Mouse (Mus musculus) C2C12 (cell line): ENCODE results near the gene Gm6588. TPM values are rescaled to one million over a fixed set of nuclear protein-coding genes. Genes with fewer than 3 reads are reported as not detected.

Experiments used
- H3K27me3 ChIP-seq: one replicate; pipeline ENCODE4 v1.6.1; 2011; ENCODE audit not compliant: control insufficient read depth, insufficient read depth, insufficient read length
- H3K36me3 ChIP-seq: one replicate; pipeline ENCODE4 v1.6.1; 2011; ENCODE audit not compliant: control insufficient read depth, insufficient read depth
- H3K4me3 ChIP-seq: one replicate; pipeline ENCODE4 v1.5.1; 2011; ENCODE audit warnings: mild to moderate bottlenecking, control low read depth; ENCODE audit not compliant: poor library complexity, insufficient read depth, severe bottlenecking
- H3K79me2 ChIP-seq: one replicate; pipeline ENCODE4 v1.6.1; 2011; ENCODE audit not compliant: control insufficient read depth, insufficient read depth
- H3K79me3 ChIP-seq: one replicate; pipeline ENCODE4 v1.6.1; 2011; ENCODE audit warnings: low read depth, control low read depth
- H3ac ChIP-seq: one replicate; pipeline ENCODE3; 2011; ENCODE audit warnings: low read depth; ENCODE audit not compliant: control insufficient read depth, insufficient read length
- CEBPB ChIP-seq: IDR thresholded peaks from one replicate; pipeline ENCODE4 v1.6.1; 2011; ENCODE audit warnings: low read depth, mild to moderate bottlenecking, control low read depth, moderate library complexity
- CTCF ChIP-seq: IDR thresholded peaks from one replicate; pipeline ENCODE4 v1.5.1; 2011; ENCODE audit not compliant: control insufficient read depth, insufficient read depth, insufficient read length
- FOSL1 ChIP-seq: IDR thresholded peaks from one replicate; pipeline ENCODE4 v1.8.0; 2011; ENCODE audit warnings: mild to moderate bottlenecking, low read length; ENCODE audit not compliant: poor library complexity, insufficient read depth, severe bottlenecking
- MAX ChIP-seq: IDR thresholded peaks from one replicate; pipeline ENCODE4 v1.6.1; 2011; ENCODE audit warnings: mild to moderate bottlenecking, control low read depth
- MYOD1 ChIP-seq: IDR thresholded peaks from one replicate; pipeline ENCODE4 v1.6.1; 2011; ENCODE audit warnings: low read depth; ENCODE audit not compliant: control insufficient read depth, insufficient read length
- MYOG ChIP-seq: IDR thresholded peaks from one replicate; pipeline ENCODE4 v1.6.1; 2011; ENCODE audit not compliant: control insufficient read depth, insufficient read length; ENCODE audit errors: extremely low read depth
- USF1 ChIP-seq: IDR thresholded peaks from one replicate; pipeline ENCODE4 v1.6.1; 2011; ENCODE audit warnings: low read depth, mild to moderate bottlenecking, control low read depth, moderate library complexity
- polyA plus RNA-seq: library from polyadenylated mRNA; unstranded; fragments of >200 nt; fragmentation: generic; extraction: Trizol; gene quantifications from one replicate; pipeline ENCODE4 v1.2.1, GENCODE M21; 2012; ENCODE audit warnings: missing spikeins

The Gm6588 gene
- polyA plus RNA-seq, 1 experiment: not detected

DNA sequence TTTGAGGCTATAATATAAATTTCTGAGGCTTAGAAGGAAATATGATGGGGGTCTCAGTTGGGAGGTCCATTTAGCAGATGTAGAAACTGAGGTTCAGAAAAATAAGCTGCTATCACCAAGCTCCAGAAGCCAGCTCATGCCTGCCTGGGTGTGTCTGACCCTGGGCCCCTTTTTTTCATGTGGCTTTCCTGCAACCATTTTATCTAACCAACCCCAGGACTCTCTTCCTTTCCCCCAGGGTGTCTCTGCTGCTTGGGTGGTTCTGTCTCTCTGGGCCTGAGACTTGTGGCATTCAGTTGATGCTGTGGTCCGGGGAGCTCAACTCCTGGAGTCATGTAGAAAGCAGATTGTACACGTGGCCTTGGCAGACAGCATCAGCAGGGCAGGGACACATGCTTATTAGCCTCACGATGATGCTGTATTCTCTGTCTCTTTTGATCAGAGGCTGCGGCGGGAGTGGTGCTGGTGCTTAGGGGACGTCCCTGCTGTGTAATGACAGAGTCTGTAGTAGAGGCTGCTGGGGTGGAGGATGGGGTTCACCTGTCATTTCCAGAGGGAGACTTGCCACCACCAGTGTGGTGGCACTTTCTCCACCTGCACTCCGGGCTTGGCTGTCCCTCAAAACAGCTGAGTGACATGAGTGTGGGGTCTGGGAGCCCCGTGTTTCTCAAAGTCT is 39.0 kb downstream of the Gm6588 start:
- H3K79me2 ChIP-seq: no peaks in the 10 kb centered on the region
- H3ac ChIP-seq: no peak overlapping the region
- peaks cover 18% of the 10 kb centered on the region for H3K27me3 ChIP-seq
- H3K36me3 ChIP-seq: no peaks in the 10 kb centered on the region
- TF ChIP-seq USF1: no peak
- no peak for TF ChIP-seq FOSL1
- no peak for TF ChIP-seq MYOG
- no peak for TF ChIP-seq MAX
- TF ChIP-seq MYOD1: no peak
- no peak for TF ChIP-seq CTCF
- TF ChIP-seq CEBPB: no peak
- no peaks in the 10 kb centered on the region for H3K79me3 ChIP-seq
- H3K4me3 ChIP-seq: no peak overlapping the region

GRCm38 (mm10) chr5:112491489-112491888 is 42.3 kb downstream of the Gm6588 start:
- H3K79me2 ChIP-seq: no peaks in the 10 kb centered on the region
- no peak overlapping the region for H3K4me3 ChIP-seq
- no peaks in the 10 kb centered on the region for H3K36me3 ChIP-seq
- H3K27me3 ChIP-seq: peaks cover 24% of the 10 kb centered on the region
- H3K79me3 ChIP-seq: no peaks in the 10 kb centered on the region
- H3ac ChIP-seq: no peak overlapping the region
- TF ChIP-seq MYOD1: no peak

DNA sequence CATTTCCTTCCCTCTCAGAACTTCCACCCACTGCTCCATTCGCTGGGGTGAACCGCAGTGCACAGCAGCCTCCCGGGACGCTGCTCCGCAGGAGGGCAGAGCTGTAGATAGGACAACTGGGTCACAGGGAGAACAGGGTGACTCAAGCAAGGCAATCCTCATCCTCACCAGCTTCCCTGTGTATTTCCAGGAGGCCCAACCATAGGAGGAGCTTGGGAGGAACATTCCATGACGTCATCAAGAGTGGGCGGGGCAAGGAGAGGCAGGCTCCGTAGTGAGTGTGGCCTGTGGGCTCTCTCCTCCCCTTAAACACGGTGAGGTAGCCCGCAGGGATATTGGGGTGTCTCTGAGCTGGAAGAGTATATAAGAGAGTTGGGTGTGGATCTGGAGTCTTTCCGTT is 44.3 kb downstream of the Gm6588 start:
- no peak overlapping the region for H3ac ChIP-seq
- no peaks in the 10 kb centered on the region for H3K79me2 ChIP-seq

DNA sequence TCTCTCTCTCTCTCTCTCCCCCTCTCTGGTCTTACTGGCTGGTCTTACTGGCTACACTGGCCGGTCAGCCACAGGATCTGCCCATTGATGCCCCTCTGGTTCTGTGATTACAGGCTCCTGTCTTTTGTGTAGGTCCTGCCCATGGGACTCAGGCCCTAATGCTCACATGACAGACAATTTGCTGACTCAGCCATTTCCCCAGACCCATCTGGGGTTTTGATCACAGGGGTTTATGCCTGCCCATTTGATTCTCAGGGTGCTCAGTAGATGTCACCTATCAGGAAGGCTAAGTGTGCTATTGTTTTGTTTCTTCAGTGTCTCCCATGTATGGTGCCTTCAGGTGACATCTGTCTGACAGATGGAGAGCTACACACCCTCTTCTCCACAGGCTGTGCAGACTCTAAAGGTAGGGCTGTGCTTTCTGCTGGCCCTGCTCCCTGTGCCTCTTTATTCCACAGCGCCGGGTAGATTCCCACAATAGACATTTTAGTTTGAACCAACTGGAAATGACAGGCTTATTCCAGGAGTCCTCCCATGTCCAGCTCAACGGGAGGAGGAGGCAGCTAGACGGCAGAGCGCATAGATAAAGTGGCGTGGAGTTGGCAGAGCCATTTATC is 47.6 kb downstream of the Gm6588 start:
- Histone ChIP-seq H3K4me3 (no peak overlapping the region), H3K36me3 (no peaks in the 10 kb centered on the region), H3ac (no peak overlapping the region), H3K27me3 (peaks cover 34% of the 10 kb centered on the region), H3K79me3 (no peaks in the 10 kb centered on the region), H3K79me2 (no peaks in the 10 kb centered on the region)
- no peak for TF ChIP-seq MYOG
- TF ChIP-seq CTCF: no peak
- TF ChIP-seq USF1: no peak
- no peak for TF ChIP-seq MYOD1
- TF ChIP-seq FOSL1: no peak
- no peak for TF ChIP-seq MAX
- TF ChIP-seq CEBPB: no peak

More for the DNA sequence above, 44.3 kb downstream of the Gm6588 start:
- no peak overlapping the region for H3K4me3 ChIP-seq
- peaks cover 28% of the 10 kb centered on the region for H3K27me3 ChIP-seq
- TF ChIP-seq CEBPB: no peak
- TF ChIP-seq MYOG: no peak
- no peak for TF ChIP-seq FOSL1
- TF ChIP-seq USF1: no peak
- no peaks in the 10 kb centered on the region for H3K79me3 ChIP-seq
- H3K36me3 ChIP-seq: no peaks in the 10 kb centered on the region

DNA sequence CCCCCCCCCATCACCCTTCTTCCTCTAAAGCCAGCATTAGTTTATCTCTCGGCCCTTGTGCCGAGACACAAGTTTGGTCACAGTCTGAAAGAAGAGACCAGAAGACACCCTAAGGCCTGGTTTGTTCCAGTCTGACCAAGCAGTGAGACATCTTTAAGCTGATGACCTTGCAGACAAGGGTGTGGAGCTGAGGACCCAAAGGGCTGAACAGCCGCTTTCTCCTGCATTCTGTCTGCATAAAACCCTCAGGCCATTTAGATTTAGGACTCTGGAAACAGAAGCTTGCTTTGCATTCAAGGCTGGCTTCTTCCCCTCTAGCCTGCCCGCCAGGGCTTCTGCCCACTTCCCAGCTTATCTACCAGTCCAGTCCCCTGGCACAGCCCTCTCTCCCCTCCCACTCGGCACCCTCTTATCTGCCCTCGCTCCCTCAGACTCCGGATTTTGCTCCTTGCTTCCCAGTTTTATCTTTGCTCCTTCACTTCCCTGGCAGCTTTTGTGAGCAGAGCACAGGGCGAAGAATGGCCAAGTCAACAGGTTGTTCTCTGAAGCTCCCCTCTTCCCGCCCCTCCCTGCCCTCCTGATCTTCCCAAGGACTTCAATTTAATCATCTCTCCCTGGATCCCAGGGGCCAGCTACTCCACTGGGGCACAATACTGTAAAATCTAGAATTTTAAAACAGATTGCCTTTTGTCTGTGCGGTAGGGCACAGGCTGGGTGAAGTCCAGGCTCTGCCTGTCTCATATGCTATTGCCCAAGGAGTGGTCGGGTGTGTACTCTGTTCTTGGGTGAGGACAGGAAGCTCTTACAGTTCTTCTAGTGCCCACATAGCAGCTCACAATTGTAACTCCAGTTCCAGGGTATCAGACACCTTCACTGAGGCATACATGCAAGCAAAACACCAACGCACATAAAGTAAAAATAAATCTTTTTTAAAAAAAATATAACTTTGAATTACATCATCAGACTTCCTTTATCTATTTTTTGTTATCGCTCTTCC is 50.0 kb downstream of the Gm6588 start:
- Histone ChIP-seq H3K79me3 (no peaks in the 10 kb centered on the region), H3K27me3 (peaks cover 34% of the 10 kb centered on the region), H3ac (no peak overlapping the region), H3K36me3 (no peaks in the 10 kb centered on the region), H3K4me3 (no peak overlapping the region), H3K79me2 (no peaks in the 10 kb centered on the region)
- TF ChIP-seq CTCF: no peak
- no peak for TF ChIP-seq CEBPB
- no peak for TF ChIP-seq MYOG
- TF ChIP-seq MAX: no peak
- no peak for TF ChIP-seq FOSL1
- no peak for TF ChIP-seq MYOD1
- no peak for TF ChIP-seq USF1
